9 mouse cellular contexts compared by ENCODE assay signal in genomic region chr5:30998306-30998705, GRCm38 (mm10). TPM values are rescaled to one million over a fixed set of nuclear protein-coding genes. Genes with fewer than 3 reads are reported as not detected.
DNase-seq lines count a peak whose midpoint lies in the region; ATAC-seq and TF ChIP-seq lines count a peak whose summit lies in the region.
"Had no signal": no experiment of that assay in that cellular context is flagged by ENCODE, and none has a peak within 500 bp of the region (broad histone marks: within the 10 kb centered on the region; RNA-seq: fewer than 3 reads in every experiment).

No protein-coding gene starts in this region.

- no peak overlapping the region for H3K9ac ChIP-seq in ES-E14 (ENCODE audit: insufficient read depth, low read depth, low read length, poor library complexity, severe bottlenecking)
- no peak overlapping the region for H3K9ac ChIP-seq in intestine, embryonic 16.5 days (ENCODE audit: low read depth, low read length)
- H3K9ac ChIP-seq: neural tube, embryonic 13.5 days had no signal

- TF ChIP-seq CTCF in thymus, adult 2 months (IDR thresholded peaks at IDR 0.05; ENCODE audit: borderline replicate concordance, control insufficient read depth, extremely low read depth, insufficient read depth, low read length, poor library complexity): no peak

- no peaks in the 10 kb centered on the region for H3K4me1 ChIP-seq in ES-E14 (ENCODE audit: control insufficient read depth in 2 of 2, insufficient read depth in 2 of 2, low read length in 2 of 2, poor library complexity in 1 of 2)
- H3K4me1 ChIP-seq in intestine, embryonic 16.5 days (ENCODE audit: control insufficient read depth, insufficient read depth, low read length): no peaks in the 10 kb centered on the region
- no peaks in the 10 kb centered on the region for H3K4me1 ChIP-seq in thymus, adult 2 months (replicated peaks; ENCODE audit: control insufficient read depth, insufficient read depth, low read length)
- H3K4me1 ChIP-seq: neural tube, embryonic 13.5 days had no signal

- no peaks in the 10 kb centered on the region for H3K27me3 ChIP-seq in intestine, embryonic 16.5 days (replicated peaks; ENCODE audit: control insufficient read depth, insufficient read depth, low read length)
- no peaks in the 10 kb centered on the region for H3K27me3 ChIP-seq in thymus, adult 2 months (ENCODE audit: control insufficient read depth, insufficient read depth, low read length)
- H3K27me3 ChIP-seq: neural tube, embryonic 13.5 days had no signal

- ATAC-seq in intestine, embryonic 16.5 days: peak; percentile 56; the same call in 1 of the 2 replicates

- H3K36me3 ChIP-seq in ES-E14 (ENCODE audit: control insufficient read depth, insufficient read depth, low read length, poor library complexity, severe bottlenecking): no peaks in the 10 kb centered on the region
- no peaks in the 10 kb centered on the region for H3K36me3 ChIP-seq in intestine, embryonic 16.5 days (ENCODE audit: control insufficient read depth, insufficient read depth, low read length)
- no peaks in the 10 kb centered on the region for H3K36me3 ChIP-seq in thymus, adult 2 months (ENCODE audit: control insufficient read depth, insufficient read depth, low read length)
- H3K36me3 ChIP-seq: neural tube, embryonic 13.5 days had no signal

- no peak overlapping the region for H3K27ac ChIP-seq in ES-E14 (ENCODE audit: insufficient read depth, low read depth, low read length, poor library complexity, severe bottlenecking)
- no peak overlapping the region for H3K27ac ChIP-seq in intestine, embryonic 16.5 days (ENCODE audit: low read length)
- H3K27ac ChIP-seq in thymus, adult 2 months (ENCODE audit: control insufficient read depth, insufficient read depth, low read length): no peak overlapping the region
- H3K27ac ChIP-seq: neural tube, embryonic 13.5 days had no signal

- DNase-seq in layer of hippocampus, adult 11-12 months (ENCODE audit: low spot score): peak; percentile 11
- DNase-seq in layer of hippocampus, postnatal 36 days: no peak
- peak; percentile 49 for DNase-seq in ES-E14 (ENCODE audit: low read depth, low spot score)
- DNase-seq in c-Kit-positive CD71-negative TER-119-negative erythroid progenitor cells, embryonic 14.5 days (ENCODE audit: low read depth): peak; percentile 52
- peak; percentile 51 for DNase-seq in lung, postnatal 10 days
- peak; percentile 37 for DNase-seq in thymus, adult 2 months
- no peak for DNase-seq in cerebellum, adult 18-20 months

- TF ChIP-seq POLR2A in thymus, adult 2 months (IDR thresholded peaks at IDR 0.05; ENCODE audit: control insufficient read depth, extremely low read depth, insufficient read depth, low read length, poor library complexity): no peak

- H3K4me2 ChIP-seq in intestine, embryonic 16.5 days (ENCODE audit: low read depth, low read length): no peak overlapping the region
- H3K4me2 ChIP-seq: neural tube, embryonic 13.5 days had no signal

- no peaks in the 10 kb centered on the region for H3K9me3 ChIP-seq in ES-E14 (ENCODE audit: control insufficient read depth, insufficient read depth, low read depth, low read length)
- H3K9me3 ChIP-seq in intestine, embryonic 16.5 days (ENCODE audit: control insufficient read depth, low read length): no peaks in the 10 kb centered on the region
- H3K9me3 ChIP-seq: neural tube, embryonic 13.5 days had no signal

- WGBS in intestine, embryonic 16.5 days: 25% methylated on average over 5 of the region's 5 CpGs
- WGBS in thymus, adult 2 months: 40% methylated on average over 5 of the region's 5 CpGs

- in situ Hi-C loops in ES-E14 (cut with MboI; ENCODE audit: low sequenced_read_pairs in 2 of 2, unreplicated experiment in 2 of 2): no loop called here

- no peak overlapping the region for H3K4me3 ChIP-seq in ES-E14 (ENCODE audit: insufficient read depth in 1 of 2, low read depth in 1 of 2, low read length in 2 of 2, poor library complexity in 1 of 2, severe bottlenecking in 1 of 2)
- H3K4me3 ChIP-seq in intestine, embryonic 16.5 days (ENCODE audit: low read length): no peak overlapping the region
- H3K4me3 ChIP-seq in thymus, adult 2 months (ENCODE audit: control insufficient read depth, insufficient read depth, low read length): no peak overlapping the region
- H3K4me3 ChIP-seq: neural tube, embryonic 13.5 days had no signal

TF ChIP-seq in ES-E14, 5 proteins besides CTCF, POLR2A, EP300 and RAD21:
- TF ChIP-seq ZC3H11A (IDR thresholded peaks at IDR 0.05; ENCODE audit: borderline replicate concordance, low read depth, low read length) (peak; percentile 72; the same call in 1 of the 2 replicates), CHD2 (IDR thresholded peaks at IDR 0.05; ENCODE audit: low read depth, low read length) (no peak)

RNA-seq across cellular contexts. Expression of gene Tcf23, which starts 29.8 kb away (rescaled TPM):
- under 1 TPM; 0.10 to 0.13 TPM for total RNA-seq in layer of hippocampus, postnatal 36 days (2021)
- 0.05 and 0.27 TPM in 2 replicates for total RNA-seq in ES-E14 (2012; rRNA removed)
- 3.3 and 4.2 TPM in 2 replicates for polyA plus RNA-seq in intestine, embryonic 16.5 days (2015; fragmentation: Nextera tagmentation; extraction: Ambion mirVana)
- polyA plus RNA-seq in thymus, adult 2 months (2012; rRNA removed): 0.06 and 0.18 TPM in 2 replicates
- polyA plus RNA-seq: neural tube, embryonic 13.5 days had no signal

RNA-seq across cellular contexts. Expression of gene Preb, which starts 38.1 kb away (rescaled TPM):
- total RNA-seq in layer of hippocampus, postnatal 36 days (2021): 100 to 1,000 TPM; 115 to 137 TPM
- 94.2 and 96.4 TPM in 2 replicates for total RNA-seq in ES-E14 (2012; rRNA removed)
- 222 and 227 TPM in 2 replicates for polyA plus RNA-seq in intestine, embryonic 16.5 days (2015; fragmentation: Nextera tagmentation; extraction: Ambion mirVana)
- 401 and 419 TPM in 2 replicates for polyA plus RNA-seq in thymus, adult 2 months (2012; rRNA removed)

RNA-seq across cellular contexts. Expression of gene Atraid, which starts 49.8 kb away (rescaled TPM):
- total RNA-seq in layer of hippocampus, postnatal 36 days (2021): 10 to 100 TPM; 73.7 to 77.5 TPM
- 53.7 and 64.5 TPM in 2 replicates for total RNA-seq in ES-E14 (2012; rRNA removed)
- polyA plus RNA-seq in intestine, embryonic 16.5 days (2015; fragmentation: Nextera tagmentation; extraction: Ambion mirVana): 180 and 190 TPM in 2 replicates
- 52.0 and 67.0 TPM in 2 replicates for polyA plus RNA-seq in thymus, adult 2 months (2012; rRNA removed)

RNA-seq across cellular contexts. Expression of gene Slc5a6, which starts 50.4 kb away (rescaled TPM):
- 10 to 100 TPM; 13.7 to 14.2 TPM for total RNA-seq in layer of hippocampus, postnatal 36 days (2021)
- total RNA-seq in ES-E14 (2012; rRNA removed): 44.1 and 51.3 TPM in 2 replicates
- polyA plus RNA-seq in intestine, embryonic 16.5 days (2015; fragmentation: Nextera tagmentation; extraction: Ambion mirVana): 18.8 TPM in 2 replicates
- polyA plus RNA-seq in thymus, adult 2 months (2012; rRNA removed): 35.1 and 37.3 TPM in 2 replicates

RNA-seq across cellular contexts. Expression of gene Cgref1, which starts 52.9 kb away (rescaled TPM):
- total RNA-seq in layer of hippocampus, postnatal 36 days (2021): 10 to 100 TPM; 16.5 to 16.7 TPM
- 14.7 and 21.5 TPM in 2 replicates for total RNA-seq in ES-E14 (2012; rRNA removed)
- 67.0 and 88.7 TPM in 2 replicates for polyA plus RNA-seq in intestine, embryonic 16.5 days (2015; fragmentation: Nextera tagmentation; extraction: Ambion mirVana)
- 0.31 and 0.70 TPM in 2 replicates for polyA plus RNA-seq in thymus, adult 2 months (2012; rRNA removed)

Comparison
In these comparisons a context has a peak if more than half of its experiments do, and no peak if none do; other contexts are left out.
1. DNase-seq: peak in layer of hippocampus, adult 11-12 months (single experiment), ES-E14 (single experiment), c-Kit-positive CD71-negative TER-119-negative erythroid progenitor cells, embryonic 14.5 days (single experiment), lung, postnatal 10 days (single experiment) and thymus, adult 2 months (single experiment); none in layer of hippocampus, postnatal 36 days (0 of 2) and cerebellum, adult 18-20 months (0 of 2).